Comparison of ENCODE assay signal across 21 mouse cellular contexts in genomic region chr17:75115594-75115993, GRCm38 (mm10).
"Had no signal": no experiment of that assay in that cellular context is flagged by ENCODE, and none has a peak within 500 bp of the region (broad histone marks: within the 10 kb centered on the region; RNA-seq: fewer than 3 reads in every experiment).

No protein-coding gene starts in this region.

- H3K27ac ChIP-seq: heart, embryonic 10.5 days; hindbrain, embryonic 13.5 days; hindbrain, embryonic 15.5 days; hindbrain, postnatal 0 days; limb, embryonic 13.5 days; limb, embryonic 15.5 days; liver, embryonic 12.5 days; liver, embryonic 14.5 days had no signal

- H3K4me3 ChIP-seq: heart, embryonic 10.5 days; heart, embryonic 12.5 days; hindbrain, embryonic 13.5 days; hindbrain, embryonic 15.5 days; limb, embryonic 13.5 days; limb, embryonic 15.5 days; liver, embryonic 12.5 days had no signal

- H3K9me3 ChIP-seq: heart, embryonic 10.5 days; heart, embryonic 12.5 days; hindbrain, embryonic 13.5 days; hindbrain, embryonic 15.5 days; limb, embryonic 13.5 days; limb, embryonic 15.5 days; liver, embryonic 12.5 days had no signal

- H3K36me3 ChIP-seq: heart, embryonic 12.5 days; hindbrain, embryonic 13.5 days; hindbrain, embryonic 15.5 days; limb, embryonic 15.5 days; liver, embryonic 12.5 days had no signal

- ATAC-seq: forebrain, postnatal 0 days; hindbrain, postnatal 0 days; intestine, embryonic 16.5 days; liver, embryonic 12.5 days had no signal

- H3K4me1 ChIP-seq: hindbrain, embryonic 15.5 days; liver, embryonic 12.5 days had no signal

- H3K27me3 ChIP-seq: heart, embryonic 12.5 days; hindbrain, embryonic 13.5 days; hindbrain, embryonic 15.5 days; limb, embryonic 13.5 days; limb, embryonic 15.5 days; liver, embryonic 12.5 days had no signal

- DNase-seq: forebrain, postnatal 0 days; gastrocnemius, postnatal 14 days; gastrocnemius, postnatal 36 days; heart, adult 18-20 months; heart, postnatal 10 days; kidney, adult 2 months; kidney, postnatal 14 days; kidney, postnatal 36 days; layer of hippocampus, adult 9-11 months; layer of hippocampus, postnatal 36 days; left cerebral cortex, postnatal 4 days had no signal

- H3K4me2 ChIP-seq: heart, embryonic 12.5 days; hindbrain, embryonic 13.5 days; hindbrain, embryonic 15.5 days; limb, embryonic 13.5 days; limb, embryonic 15.5 days; liver, embryonic 12.5 days had no signal

- H3K9ac ChIP-seq: forebrain, postnatal 0 days; heart, embryonic 12.5 days; hindbrain, embryonic 13.5 days; hindbrain, embryonic 15.5 days; limb, embryonic 13.5 days; limb, embryonic 15.5 days; liver, embryonic 12.5 days; liver, embryonic 14.5 days had no signal
